Mouse (Mus musculus) 3134 (cell line): ENCODE measurements around the gene Tmem184b.

Source experiments
- DNase-seq: peaks from one replicate; pipeline ENCODE4 v3.0.0-alpha.2; 2011; ENCODE audit warnings: low spot score; ENCODE audit not compliant: insufficient read length; ENCODE audit errors: extremely low read depth

Gene Tmem184b

GRCm38 (mm10) chr15:79430461-79431000, 27.2 kb upstream of the Tmem184b start:
- DNase-seq, result no peak

- no peak for DNase-seq
Observed at GRCm38 (mm10) chr15:79429994-79430393, 26.6 kb upstream of the Tmem184b start.

- DNase-seq, result no peak
Observed at GRCm38 (mm10) chr15:79429527-79429926, 26.2 kb upstream of the Tmem184b start.

GRCm38 (mm10) chr15:79428616-79429015, 25.2 kb upstream of the Tmem184b start:
- DNase-seq, result no peak

GRCm38 (mm10) chr15:79427516-79427915, 24.1 kb upstream of the Tmem184b start:
- no peak for DNase-seq

- no peak for DNase-seq
Observed at GRCm38 (mm10) chr15:79425516-79425915, 22.1 kb upstream of the Tmem184b start.

GRCm38 (mm10) chr15:79424602-79425001, 21.2 kb upstream of the Tmem184b start:
- DNase-seq, result no peak

GRCm38 (mm10) chr15:79422715-79423243, 19.4 kb upstream of the Tmem184b start:
- DNase-seq, result no peak

GRCm38 (mm10) chr15:79418677-79419076, 15.3 kb upstream of the Tmem184b start:
- DNase-seq, result no peak

GRCm38 (mm10) chr15:79418265-79418664, 14.9 kb upstream of the Tmem184b start:
- no peak for DNase-seq

GRCm38 (mm10) chr15:79417379-79417778, 14.0 kb upstream of the Tmem184b start:
- DNase-seq, result no peak

- DNase-seq, result no peak
Observed at GRCm38 (mm10) chr15:79416460-79417085, 13.2 kb upstream of the Tmem184b start.

- no peak for DNase-seq
Observed at GRCm38 (mm10) chr15:79414513-79414912, 11.1 kb upstream of the Tmem184b start.

- DNase-seq, result no peak
Observed at GRCm38 (mm10) chr15:79413802-79414201, 10.4 kb upstream of the Tmem184b start.

GRCm38 (mm10) chr15:79413201-79413600, 9.8 kb upstream of the Tmem184b start:
- DNase-seq, result no peak

GRCm38 (mm10) chr15:79411363-79412065, 8.1 kb upstream of the Tmem184b start:
- DNase-seq, result no peak

GRCm38 (mm10) chr15:79409077-79409573, 5.8 kb upstream of the Tmem184b start:
- no peak for DNase-seq

- no peak for DNase-seq
Observed at GRCm38 (mm10) chr15:79406564-79406963, 3.2 kb upstream of the Tmem184b start.

- no peak for DNase-seq
Observed at GRCm38 (mm10) chr15:79404277-79404676, 908 bp upstream of the Tmem184b start.

GRCm38 (mm10) chr15:79403763-79404210, 418 bp upstream of the Tmem184b start:
- no peak for DNase-seq

- DNase-seq, result no peak
Observed at GRCm38 (mm10) chr15:79402176-79402575, 1.2 kb downstream of the Tmem184b start.

- no peak for DNase-seq
Observed at GRCm38 (mm10) chr15:79400975-79401365, 2.4 kb downstream of the Tmem184b start.
